Mouse (Mus musculus): ENCODE data around the gene Cenpe. TPM values are rescaled to one million over a fixed set of nuclear protein-coding genes. Genes with fewer than 3 reads are reported as not detected.

The Cenpe gene
- 0.92 TPM for total RNA-seq (2023)

DNA sequence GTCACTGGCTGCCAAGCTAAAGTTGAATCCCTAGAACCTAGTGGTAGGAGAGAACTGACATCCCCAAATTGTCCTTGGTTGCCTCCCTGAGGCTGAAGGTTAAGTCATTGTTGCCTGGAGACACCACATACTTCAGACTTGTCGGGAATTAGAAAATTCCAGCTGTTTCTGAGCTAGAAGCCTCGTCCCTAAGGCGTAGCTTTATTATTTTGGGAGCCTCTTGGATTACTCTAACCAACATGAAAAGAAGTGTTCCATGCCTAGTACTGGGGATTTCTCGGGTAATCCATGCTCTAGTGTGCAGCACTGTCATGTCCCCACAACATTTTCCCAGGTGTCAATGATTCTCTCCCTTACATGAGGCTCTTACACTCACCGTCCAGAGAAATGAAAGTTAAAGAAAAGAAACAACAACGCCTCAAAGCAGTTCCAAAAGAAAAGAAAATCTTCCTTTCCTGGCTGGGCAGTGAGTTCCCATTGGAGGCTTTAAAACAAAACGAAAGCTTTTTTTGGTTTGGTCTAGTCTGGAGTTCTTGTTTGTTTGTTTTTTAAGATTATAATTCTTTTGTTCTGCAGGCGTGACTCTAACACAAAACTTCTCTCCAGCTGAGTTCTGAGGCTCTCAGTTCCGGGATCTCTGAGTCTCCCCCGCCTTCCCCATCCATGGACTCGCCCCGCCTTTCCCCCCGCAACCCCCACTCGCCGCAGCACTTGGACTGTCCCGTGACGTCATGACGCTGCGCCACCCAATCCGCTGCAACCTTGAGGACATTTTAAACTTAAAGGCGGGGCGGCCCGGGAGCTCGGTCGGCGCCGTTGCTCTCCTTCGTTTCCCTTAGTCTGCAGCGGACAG is at the start of gene Cenpe:
Gene Cenpe, plus strand, starts transcription at position 733 of the 853 bp plus-strand sequence.

DNA sequence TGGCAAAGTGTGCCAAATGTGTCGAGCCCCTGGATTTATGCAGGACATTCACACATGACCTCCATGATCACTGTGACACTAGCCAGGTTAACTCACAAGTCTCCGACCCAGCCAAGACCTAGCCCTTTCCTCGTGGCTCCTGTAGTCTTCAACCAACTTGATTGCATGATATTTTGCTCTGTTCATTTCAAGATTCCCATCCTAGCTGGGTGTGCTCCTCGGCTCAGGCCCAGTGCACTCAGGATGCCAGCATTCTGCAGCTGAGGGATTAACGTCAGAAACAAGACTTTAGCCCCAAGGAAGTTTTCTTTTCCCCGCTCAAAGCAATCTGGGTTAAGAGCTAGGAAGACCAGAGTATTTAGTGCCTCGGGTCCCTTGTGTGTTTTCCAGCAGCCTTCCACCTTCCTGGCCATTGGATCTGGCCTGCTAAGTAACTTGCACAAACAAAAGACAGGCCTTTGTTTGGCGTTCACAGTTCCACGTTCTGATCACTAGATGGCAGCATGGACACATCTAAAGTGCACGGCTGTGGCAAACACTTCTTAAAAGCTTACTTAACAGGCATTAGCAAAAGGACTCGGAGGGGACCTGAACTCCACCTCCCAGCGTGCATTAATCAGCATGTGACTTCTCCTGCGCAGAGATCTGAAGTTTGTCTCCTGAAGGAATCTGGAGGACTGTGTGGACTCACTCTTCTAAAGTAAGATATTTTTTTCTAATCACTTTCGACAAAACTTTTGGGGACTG is 68.5 kb downstream of the Cenpe start, which contains the start of gene Bdh2:
Gene Bdh2, plus strand, starts transcription at position 553 of the 747 bp plus-strand sequence.

GRCm38 (mm10) chr3:135307411-135308259 is 95.3 kb downstream of the Cenpe start, which contains the start of gene Slc9b2:
Slc9b2 (plus strand) TSS chr3:135307700.

Other genes with a start within 250 kb of the Cenpe start
- not detected for gene Bdh2, start 68.7 kb downstream of the Cenpe start, total RNA-seq (2023)
- gene Slc9b2, start 95.2 kb downstream of the Cenpe start, total RNA-seq (2023) = 0.71 TPM
- not detected for gene Slc9b1, start 135.5 kb downstream of the Cenpe start, total RNA-seq (2023)
- 54.0 TPM for gene Cisd2, start 211.4 kb downstream of the Cenpe start, total RNA-seq (2023)
- 514 TPM for gene Ube2d3, start 225.6 kb downstream of the Cenpe start, total RNA-seq (2023)

Measured in CD4-positive naive resting alpha-beta T cell, adult 57 days (primary cell).